Mouse (Mus musculus) limb, embryonic 10.5 days (tissue): ENCODE data around the gene Treh. TPM values are rescaled to one million over a fixed set of nuclear protein-coding genes. Genes with fewer than 3 reads are reported as not detected.

ENCODE experiments used
- DNase-seq: peaks from one replicate; pipeline ENCODE4 v3.0.0-alpha.2; 2017; ENCODE audit warnings: low spot score
- H3K27ac ChIP-seq: fragments of 300-500 bp; sonication (generic); 2 replicates; pipeline ENCODE4 v1.5.1; 2016; ENCODE audit warnings: mild to moderate bottlenecking
- H3K27me3 ChIP-seq: fragments of 300-500 bp; sonication (generic); 2 replicates; pipeline ENCODE4 v1.6.1; 2016; ENCODE audit warnings: low read depth, mild to moderate bottlenecking; ENCODE audit not compliant: poor library complexity, severe bottlenecking
- H3K36me3 ChIP-seq: fragments of 300-500 bp; sonication (generic); 2 replicates; pipeline ENCODE4 v1.6.1; 2016; ENCODE audit warnings: mild to moderate bottlenecking, moderate library complexity
- H3K4me1 ChIP-seq: fragments of 300-500 bp; sonication (generic); 2 replicates; pipeline ENCODE4 v1.6.1; 2016
- H3K4me3 ChIP-seq: fragments of 300-500 bp; sonication (generic); 2 replicates; pipeline ENCODE4 v1.5.1; 2016; ENCODE audit warnings: mild to moderate bottlenecking, moderate library complexity
- H3K9me3 ChIP-seq: fragments of 300-500 bp; sonication (generic); replicated peaks from 2 replicates; pipeline ENCODE4 v1.6.1; 2016; ENCODE audit warnings: mild to moderate bottlenecking
- whole genome bisulfite sequencing: fragments of 180-500 bp; shearing (Covaris S2); methylation state at CpG from one replicate; pipeline ENCODE4 v1.1.7; 2016; 5-methylcytosine and 5-hydroxymethylcytosine counted together
- polyA plus RNA-seq: library from polyadenylated mRNA; unstranded; fragments of >200 nt; fragmentation: Nextera tagmentation; extraction: Ambion mirVana; gene quantifications from 2 replicates; pipeline ENCODE4 v1.2.1, GENCODE M21; 2016

Gene Treh
- polyA plus RNA-seq, 1 experiment from 2014 or later, result not detected

DNA sequence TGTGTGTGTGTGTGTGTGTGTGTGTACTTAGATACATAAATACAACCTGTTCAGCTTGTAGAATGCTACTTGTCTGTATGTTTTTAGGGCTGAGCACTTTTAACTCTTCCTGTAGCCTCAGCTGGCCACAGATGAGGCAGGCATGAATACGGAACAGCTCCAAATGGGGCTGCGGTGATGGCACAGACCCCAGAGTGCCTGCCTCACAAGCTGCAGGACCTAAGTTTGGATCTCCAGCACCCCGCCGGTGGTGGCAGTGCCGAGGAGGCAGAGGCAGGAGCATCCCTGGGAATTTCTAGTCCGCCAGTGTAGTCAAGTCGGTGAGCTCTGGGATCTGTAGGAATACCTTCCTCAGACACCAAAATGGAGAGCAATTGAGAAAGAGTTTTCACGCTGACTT, 26.0 kb upstream of the Treh start:
- DNase-seq, result no peak
- peaks cover 14% of the 10 kb centered on the region; the same call in 1 of the 2 replicates for H3K4me1 ChIP-seq
- no peaks in the 10 kb centered on the region for H3K36me3 ChIP-seq
- 93% methylated on average over 8 of the region's 8 CpGs for WGBS
- 0 out of 2 replicates have a peak, but pooled peaks cover 3% of the 10 kb centered on the region for H3K27me3 ChIP-seq
- no peak overlapping the region for H3K4me3 ChIP-seq
- H3K27ac ChIP-seq, result no peak overlapping the region
- H3K9me3 ChIP-seq, result 0 out of 2 replicates have a peak, but pooled peaks cover 2% of the 10 kb centered on the region

DNA sequence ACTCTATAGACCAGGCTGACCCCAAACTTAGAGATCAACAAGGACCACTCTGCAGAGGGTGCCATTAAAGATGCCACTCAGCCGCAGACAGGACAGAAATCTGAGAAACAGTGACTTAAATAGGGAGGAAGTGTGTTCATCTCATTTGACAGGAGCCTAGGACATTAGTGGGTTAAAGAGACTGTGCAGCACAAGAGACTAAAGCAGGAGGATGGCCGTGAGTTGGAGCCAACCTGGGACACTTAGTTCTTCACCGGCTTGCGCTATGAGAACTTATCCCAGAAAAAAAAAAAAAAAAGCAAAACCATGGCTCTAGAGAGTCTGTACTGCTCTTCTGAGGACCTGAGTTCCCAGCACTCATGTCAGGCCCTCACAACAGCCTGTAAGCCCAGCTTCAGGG, 25.4 kb upstream of the Treh start:
- DNase-seq, result no peak
- H3K27ac ChIP-seq, result no peak overlapping the region
- H3K27me3 ChIP-seq, result 0 out of 2 replicates have a peak, but pooled peaks cover 3% of the 10 kb centered on the region
- no peak overlapping the region for H3K4me3 ChIP-seq
- peaks cover 14% of the 10 kb centered on the region; the same call in 1 of the 2 replicates for H3K4me1 ChIP-seq
- H3K9me3 ChIP-seq, result 0 out of 2 replicates have a peak, but pooled peaks cover 2% of the 10 kb centered on the region
- no peaks in the 10 kb centered on the region for H3K36me3 ChIP-seq
- 84% methylated on average over 4 of the region's 4 CpGs for WGBS

DNA sequence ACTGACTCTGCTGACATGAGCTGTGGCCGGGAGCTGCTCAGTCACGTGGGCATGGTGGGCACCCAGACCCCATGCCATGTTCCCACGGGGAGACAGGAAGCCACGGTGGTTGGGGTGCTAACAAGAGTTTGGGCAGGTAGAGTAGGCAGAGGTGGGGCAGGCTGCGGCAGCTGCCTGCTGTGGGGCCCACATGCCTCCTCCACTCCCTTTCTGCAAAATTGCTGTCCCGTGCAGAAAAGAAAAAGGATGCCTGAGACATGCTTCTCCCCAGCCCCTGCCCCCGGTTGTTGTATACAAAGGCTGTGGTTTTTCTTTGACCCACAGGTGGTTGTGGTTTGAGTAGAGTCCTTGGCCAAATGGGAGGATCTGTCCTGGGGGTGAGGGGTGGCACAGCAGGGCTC, 24.2 kb upstream of the Treh start:
- Histone ChIP-seq H3K27ac (no peak overlapping the region), H3K4me1 (peaks cover 14% of the 10 kb centered on the region; the same call in 1 of the 2 replicates), H3K9me3 (no peaks in the 10 kb centered on the region), H3K36me3 (no peaks in the 10 kb centered on the region), H3K4me3 (no peak overlapping the region), H3K27me3 (0 out of 2 replicates have a peak, but pooled peaks cover 3% of the 10 kb centered on the region)
- DNase-seq, result no peak
- WGBS, result 81% methylated on average over 7 of the region's 7 CpGs

DNA sequence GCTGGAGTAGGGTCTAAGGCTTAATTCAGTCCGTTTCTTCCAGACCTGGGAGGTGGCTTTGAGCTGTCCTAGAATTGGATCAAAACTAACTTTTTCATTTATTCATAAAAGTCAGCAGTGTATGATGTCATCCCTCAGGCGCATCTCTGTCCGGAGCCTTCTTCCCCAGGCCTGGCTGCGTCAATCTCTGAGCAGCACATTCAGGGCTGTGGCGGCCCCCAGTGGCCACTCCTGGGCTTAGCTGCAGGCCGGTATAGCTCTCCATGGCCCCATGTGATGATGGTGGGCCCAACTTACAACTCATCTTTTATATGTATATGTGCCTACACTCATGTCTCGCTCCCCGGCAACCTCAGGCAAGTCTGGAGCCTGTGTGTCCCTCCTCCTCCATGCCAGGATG, 21.0 kb upstream of the Treh start:
- no peak overlapping the region for H3K27ac ChIP-seq
- H3K4me3 ChIP-seq, result no peak overlapping the region
- H3K4me1 ChIP-seq, result peaks cover 14% of the 10 kb centered on the region
- WGBS, result 18% methylated on average over 8 of the region's 8 CpGs
- H3K27me3 ChIP-seq, result 0 out of 2 replicates have a peak, but pooled peaks cover 3% of the 10 kb centered on the region
- peak; percentile 66 for DNase-seq
- H3K9me3 ChIP-seq, result no peaks in the 10 kb centered on the region
- H3K36me3 ChIP-seq, result no peaks in the 10 kb centered on the region

DNA sequence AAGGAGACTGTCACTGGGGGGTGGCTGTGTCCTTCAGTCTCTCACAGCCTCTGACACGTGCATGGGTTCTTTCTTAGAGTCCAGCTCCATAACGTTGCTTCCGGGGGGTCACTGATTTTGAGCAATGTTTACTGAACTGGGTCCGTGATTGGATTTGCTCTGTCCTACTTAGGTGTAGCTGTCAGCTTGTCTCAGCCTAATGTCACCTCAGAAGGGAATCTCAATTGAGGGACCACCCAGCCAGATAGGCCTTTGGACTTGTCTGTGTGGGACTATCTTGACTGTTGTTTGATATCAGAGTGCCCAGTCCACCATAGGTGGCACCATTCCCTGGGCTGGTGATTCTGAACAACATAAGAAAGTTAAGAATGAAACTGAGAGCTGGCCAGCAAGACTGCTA, 19.1 kb upstream of the Treh start:
- H3K27me3 ChIP-seq, result 0 out of 2 replicates have a peak, but pooled peaks cover 3% of the 10 kb centered on the region
- H3K36me3 ChIP-seq, result no peaks in the 10 kb centered on the region
- no peak overlapping the region for H3K27ac ChIP-seq
- DNase-seq, result no peak
- no peaks in the 10 kb centered on the region for H3K9me3 ChIP-seq
- H3K4me1 ChIP-seq, result peaks cover 12% of the 10 kb centered on the region
- 76% methylated on average over 4 of the region's 4 CpGs for WGBS
- H3K4me3 ChIP-seq, result no peak overlapping the region

DNA sequence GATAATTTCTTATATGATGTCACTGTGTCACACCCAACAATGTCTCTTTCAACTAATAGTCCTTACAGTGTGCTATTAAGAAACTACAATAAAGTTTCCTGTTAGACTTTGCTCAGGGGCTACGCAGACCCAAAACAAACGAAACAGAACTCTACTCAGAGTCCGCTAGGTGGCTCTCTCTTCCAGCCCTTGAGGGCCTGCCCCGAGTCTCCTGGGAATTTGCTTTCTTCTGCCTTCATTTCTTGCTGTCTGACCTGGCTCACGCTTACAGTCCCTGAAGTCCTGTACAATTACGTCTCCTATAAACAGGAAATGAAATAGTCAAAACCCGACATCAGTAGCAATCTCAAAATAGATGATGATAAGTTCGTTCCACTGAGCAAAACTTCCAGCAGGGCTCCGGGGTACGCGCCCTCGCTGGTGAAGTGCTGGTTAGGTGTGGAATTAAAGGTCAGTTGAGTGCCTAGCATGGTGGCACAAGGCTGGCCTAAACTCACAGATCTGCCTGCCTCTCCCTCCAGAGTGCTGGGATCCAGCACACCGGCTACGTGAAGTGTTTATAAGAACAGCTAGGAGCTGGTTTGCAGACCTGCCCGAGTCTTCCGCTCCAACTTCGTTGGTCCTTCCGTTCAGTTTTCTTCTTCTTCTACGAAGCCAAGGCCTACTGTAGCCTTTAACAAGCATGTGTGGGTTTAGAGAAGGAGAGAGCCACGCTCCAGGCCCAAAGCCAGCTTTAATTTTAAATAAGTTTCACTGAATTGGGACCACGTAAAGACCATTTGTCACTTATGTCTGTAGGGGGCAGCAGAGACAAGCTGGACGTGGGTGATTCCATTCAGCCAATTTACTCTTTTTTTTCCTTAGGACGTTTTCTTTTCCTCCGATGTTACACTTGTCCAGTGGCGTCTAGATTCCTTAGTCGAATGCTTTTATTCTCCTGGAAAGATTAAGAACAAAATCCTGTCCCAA, 17.7 kb upstream of the Treh start:
- DNase-seq, result peak; percentile 66
- 0 out of 2 replicates have a peak overlapping the region, but pooled peaks have one; percentile 34 for H3K27ac ChIP-seq
- H3K27me3 ChIP-seq, result no peaks in the 10 kb centered on the region
- H3K36me3 ChIP-seq, result no peaks in the 10 kb centered on the region
- no peaks in the 10 kb centered on the region for H3K9me3 ChIP-seq
- WGBS, result 33% methylated on average over 26 of the region's 26 CpGs
- H3K4me3 ChIP-seq, result peak overlapping the region; percentile 35
- H3K4me1 ChIP-seq, result peaks cover 7% of the 10 kb centered on the region; the same call in 1 of the 2 replicates

DNA sequence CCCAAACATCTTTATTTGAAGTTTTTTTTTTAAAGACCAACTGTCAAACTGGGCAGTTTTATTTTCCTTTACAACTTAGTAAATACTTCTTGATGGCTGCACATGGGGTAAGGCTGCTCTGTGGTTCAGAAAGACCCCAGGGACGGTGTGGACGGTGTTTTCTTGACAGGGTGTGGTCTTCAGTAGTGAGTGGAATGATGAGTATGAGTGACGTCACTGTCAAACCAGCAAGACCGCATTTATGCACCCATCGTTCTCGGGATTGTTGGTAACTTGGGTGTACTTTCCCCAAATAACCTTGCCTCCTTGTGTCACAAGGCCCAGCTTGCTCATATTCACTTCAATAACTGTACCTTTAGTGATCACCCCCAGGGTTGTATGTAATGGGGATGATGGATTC, 9.3 kb upstream of the Treh start:
- no peaks in the 10 kb centered on the region for H3K36me3 ChIP-seq
- WGBS, result 91% methylated on average over 6 of the region's 6 CpGs
- no peak overlapping the region for H3K27ac ChIP-seq
- H3K4me1 ChIP-seq, result no peaks in the 10 kb centered on the region
- H3K4me3 ChIP-seq, result no peak overlapping the region
- DNase-seq, result no peak
- H3K27me3 ChIP-seq, result no peaks in the 10 kb centered on the region
- H3K9me3 ChIP-seq, result no peaks in the 10 kb centered on the region

DNA sequence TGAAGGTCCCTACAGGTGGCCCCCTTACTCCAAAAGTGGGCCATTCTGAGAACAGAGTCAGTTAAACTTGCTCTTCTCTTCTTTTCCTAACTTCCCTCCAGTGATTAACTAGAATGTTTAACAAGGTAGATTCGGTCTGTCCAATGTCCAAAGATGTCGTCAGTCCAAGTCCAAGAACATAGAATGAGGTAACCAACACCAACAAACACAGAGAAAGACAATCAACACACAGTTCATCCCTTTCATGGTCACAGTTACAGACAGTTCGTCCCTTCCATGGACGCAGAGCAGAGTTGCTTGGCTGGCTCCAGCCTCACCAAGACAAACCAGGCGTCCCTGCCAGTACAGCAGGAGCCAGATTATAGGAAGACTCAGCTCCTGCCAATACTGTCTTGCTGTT, 1.6 kb upstream of the Treh start:
- Histone ChIP-seq H3K4me3 (no peak overlapping the region), H3K9me3 (no peaks in the 10 kb centered on the region), H3K4me1 (no peaks in the 10 kb centered on the region), H3K27me3 (no peaks in the 10 kb centered on the region), H3K36me3 (no peaks in the 10 kb centered on the region), H3K27ac (no peak overlapping the region)
- 94% methylated on average over 5 of the region's 5 CpGs for WGBS
- DNase-seq, result no peak

DNA sequence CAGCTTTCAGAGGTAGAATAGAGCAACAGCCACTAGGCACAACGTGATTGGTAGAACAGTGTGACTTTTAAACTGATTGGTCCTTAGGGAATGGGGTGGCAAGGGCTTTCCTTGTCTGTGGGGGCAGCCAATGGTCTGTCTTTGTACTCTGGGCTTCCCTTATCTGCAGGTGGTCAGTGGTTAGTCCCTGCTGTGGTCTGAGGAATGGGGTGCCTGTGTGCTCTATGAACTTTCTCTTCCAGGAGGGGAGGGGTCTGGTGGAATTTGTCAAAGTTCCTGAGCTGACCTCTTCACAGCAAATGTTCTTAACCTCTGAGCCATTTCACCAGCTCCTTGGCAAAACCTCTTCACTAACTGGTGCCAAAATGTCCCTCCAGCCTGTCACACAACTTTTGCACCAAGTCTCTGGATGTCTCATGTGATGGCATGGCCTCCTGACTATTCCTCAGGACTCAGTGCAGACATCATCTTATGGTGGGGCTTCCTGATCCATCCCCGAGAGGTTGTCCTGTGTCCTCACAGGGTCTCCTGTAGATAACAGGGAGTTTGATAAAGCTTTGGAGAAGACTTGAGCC, 655 bp upstream of the Treh start:
- no peaks in the 10 kb centered on the region for H3K36me3 ChIP-seq

DNA sequence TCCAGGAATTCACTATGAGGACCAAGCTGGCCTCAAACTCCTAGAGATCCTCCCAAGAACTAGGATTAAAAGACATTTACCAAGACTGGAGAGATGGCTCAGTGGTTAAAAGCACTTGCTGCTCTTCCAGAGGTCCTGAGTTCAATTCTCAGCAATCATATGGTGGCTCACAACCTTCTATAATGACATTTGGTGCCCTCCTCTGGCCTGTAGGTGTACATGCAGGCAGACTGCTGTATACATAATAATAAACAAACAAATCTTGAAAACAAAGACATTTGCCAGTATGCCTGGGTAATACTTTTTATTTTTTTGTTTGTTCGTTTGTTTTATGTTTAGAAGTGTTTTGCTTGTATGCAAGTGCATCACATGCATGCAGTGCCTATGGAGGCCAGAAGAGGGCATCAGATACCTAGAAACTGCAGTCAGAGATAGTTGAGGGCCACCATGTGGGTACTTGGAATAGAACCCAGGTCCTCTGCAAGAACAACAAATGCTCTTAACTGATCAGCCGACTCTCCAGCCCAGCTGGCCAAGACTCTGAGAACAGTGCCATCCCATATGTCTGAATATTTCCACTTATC, 5.3 kb downstream of the Treh start:
- no peaks in the 10 kb centered on the region for H3K27me3 ChIP-seq
- no peak overlapping the region for H3K27ac ChIP-seq
- no peak for DNase-seq
- no peak overlapping the region for H3K4me3 ChIP-seq
- H3K4me1 ChIP-seq, result no peaks in the 10 kb centered on the region
- H3K36me3 ChIP-seq, result no peaks in the 10 kb centered on the region
- WGBS, result 82% methylated on average over 2 of the region's 2 CpGs
- no peaks in the 10 kb centered on the region for H3K9me3 ChIP-seq

More for the DNA sequence above, 655 bp upstream of the Treh start:
- Histone ChIP-seq H3K4me3 (no peak overlapping the region), H3K9me3 (no peaks in the 10 kb centered on the region), H3K27me3 (no peaks in the 10 kb centered on the region), H3K27ac (no peak overlapping the region), H3K4me1 (no peaks in the 10 kb centered on the region)
- DNase-seq, result no peak
- 70% methylated on average over 2 of the region's 2 CpGs for WGBS

DNA sequence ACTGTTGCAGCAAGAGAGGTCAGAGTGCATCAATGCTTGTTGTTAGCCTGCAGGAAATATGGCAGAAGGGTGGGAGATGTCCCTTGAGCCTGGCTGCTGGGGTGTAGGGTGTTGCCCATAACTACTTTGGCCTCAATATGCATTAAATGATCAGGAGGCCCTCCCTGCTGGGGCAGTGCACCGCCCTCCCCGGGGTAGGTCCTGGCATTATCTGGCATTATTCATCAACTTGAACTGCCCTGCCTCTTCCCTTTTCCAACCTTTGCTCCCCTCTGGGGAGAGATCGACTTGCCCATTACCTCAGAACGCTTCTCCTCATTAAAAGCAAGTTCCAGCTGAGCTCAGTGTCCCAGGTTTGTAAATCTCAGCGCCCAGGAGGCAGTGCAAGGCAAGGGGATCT, 6.5 kb downstream of the Treh start:
- no peaks in the 10 kb centered on the region for H3K36me3 ChIP-seq
- WGBS, result 66% methylated on average over 5 of the region's 5 CpGs

DNA sequence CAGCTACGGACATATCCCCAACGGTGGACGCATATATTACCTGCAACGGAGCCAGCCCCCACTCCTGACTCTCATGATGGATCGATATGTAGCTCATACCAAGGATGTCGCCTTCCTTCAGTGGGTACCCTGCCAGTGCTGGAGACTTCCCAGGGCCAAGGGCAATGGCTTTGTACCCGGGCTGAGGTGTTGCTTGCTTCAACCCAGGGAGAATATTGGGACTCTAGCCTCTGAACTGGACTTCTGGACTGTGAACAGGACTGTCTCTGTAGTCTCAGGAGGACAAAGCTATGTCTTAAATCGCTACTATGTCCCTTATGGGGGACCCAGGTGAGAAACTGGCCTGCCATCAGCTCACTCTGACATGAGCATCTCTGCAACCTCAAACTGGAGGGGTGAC, 10.0 kb downstream of the Treh start:
- 0 out of 2 replicates have a peak overlapping the region, but pooled peaks have one; percentile 19 for H3K27ac ChIP-seq
- no peak overlapping the region for H3K4me3 ChIP-seq
- H3K4me1 ChIP-seq, result peaks cover 14% of the 10 kb centered on the region
- 90% methylated on average over 8 of the region's 8 CpGs for WGBS
- peaks cover 19% of the 10 kb centered on the region for H3K36me3 ChIP-seq
- H3K9me3 ChIP-seq, result no peaks in the 10 kb centered on the region
- no peak for DNase-seq
- no peaks in the 10 kb centered on the region for H3K27me3 ChIP-seq

More for the DNA sequence above, 6.5 kb downstream of the Treh start:
- no peak overlapping the region for H3K4me3 ChIP-seq
- DNase-seq, result no peak
- H3K9me3 ChIP-seq, result no peaks in the 10 kb centered on the region
- H3K4me1 ChIP-seq, result no peaks in the 10 kb centered on the region
- no peak overlapping the region for H3K27ac ChIP-seq
- no peaks in the 10 kb centered on the region for H3K27me3 ChIP-seq
